Mouse (Mus musculus) brain, embryonic 14.5 days (tissue): ENCODE measurements around the gene Rbpms2.

ENCODE experiments used
- CTCF ChIP-seq: fragments of 200-500 bp; IDR thresholded peaks from 2 replicates; pipeline ENCODE4 v1.5.1; 2012; ENCODE audit warnings: inconsistent platforms, mild to moderate bottlenecking, moderate library complexity, borderline replicate concordance; ENCODE audit not compliant: insufficient read depth, insufficient read length; ENCODE audit errors: extremely low read depth
- POLR2A ChIP-seq: fragments of 200-500 bp; IDR thresholded peaks from 2 replicates; pipeline ENCODE4 v1.6.1; 2012; ENCODE audit warnings: mild to moderate bottlenecking, inconsistent platforms, borderline replicate concordance; ENCODE audit not compliant: poor library complexity, insufficient read depth, insufficient read length, severe bottlenecking; ENCODE audit errors: extremely low read depth

GRCm38 (mm10) chr9:65649997-65650396 is 20.5 kb downstream of the Rbpms2 start:
- TF ChIP-seq POLR2A (no peak), CTCF (no peak)
